Mouse (Mus musculus) forebrain, embryonic 10.5 days (tissue): ENCODE measurements around the gene Trpm4. TPM values are rescaled to one million over a fixed set of nuclear protein-coding genes. Genes with fewer than 3 reads are reported as not detected.
"Not testable (repeated sequence)": the region's sequence is repeated elsewhere in the genome, so short reads cannot be mapped to it uniquely, and the experiment has no call there.

Experiments used
- DNase-seq: peaks from one replicate; pipeline ENCODE4 v3.0.0-alpha.2; 2017; ENCODE audit warnings: low spot score; ENCODE audit errors: extremely low spot score
- H3K27ac ChIP-seq: fragments of 300-500 bp; sonication (generic); 2 replicates; pipeline ENCODE4 v1.5.1; 2016; ENCODE audit warnings: mild to moderate bottlenecking
- H3K27me3 ChIP-seq: fragments of 300-500 bp; sonication (generic); 2 replicates; pipeline ENCODE4 v1.6.1; 2016; ENCODE audit warnings: mild to moderate bottlenecking; ENCODE audit not compliant: poor library complexity, severe bottlenecking
- H3K36me3 ChIP-seq: fragments of 300-500 bp; sonication (generic); replicated peaks from 2 replicates; pipeline ENCODE4 v1.6.1; 2016; ENCODE audit warnings: mild to moderate bottlenecking, moderate library complexity
- H3K4me1 ChIP-seq: fragments of 300-500 bp; sonication (generic); 2 replicates; pipeline ENCODE4 v1.6.1; 2016
- H3K4me3 ChIP-seq: fragments of 300-500 bp; sonication (generic); 2 replicates; pipeline ENCODE4 v1.5.1; 2016; ENCODE audit warnings: mild to moderate bottlenecking, moderate library complexity
- H3K9me3 ChIP-seq: fragments of 300-500 bp; sonication (generic); 2 replicates; pipeline ENCODE4 v1.6.1; 2016; ENCODE audit warnings: mild to moderate bottlenecking, moderate library complexity
- WGBS: fragments of 180-500 bp; shearing (Covaris S2); methylation state at CpG from one replicate; pipeline ENCODE4 v1.1.7; 2016; 5-methylcytosine and 5-hydroxymethylcytosine counted together
- polyA plus RNA-seq: library from polyadenylated mRNA; unstranded; fragments of >200 nt; fragmentation: Nextera tagmentation; extraction: Ambion mirVana; gene quantifications from 2 replicates; pipeline ENCODE4 v1.2.1, GENCODE M21; 2016

The Trpm4 gene
- polyA plus RNA-seq, 1 experiment from 2014 or later = 8.9 TPM

DNA sequence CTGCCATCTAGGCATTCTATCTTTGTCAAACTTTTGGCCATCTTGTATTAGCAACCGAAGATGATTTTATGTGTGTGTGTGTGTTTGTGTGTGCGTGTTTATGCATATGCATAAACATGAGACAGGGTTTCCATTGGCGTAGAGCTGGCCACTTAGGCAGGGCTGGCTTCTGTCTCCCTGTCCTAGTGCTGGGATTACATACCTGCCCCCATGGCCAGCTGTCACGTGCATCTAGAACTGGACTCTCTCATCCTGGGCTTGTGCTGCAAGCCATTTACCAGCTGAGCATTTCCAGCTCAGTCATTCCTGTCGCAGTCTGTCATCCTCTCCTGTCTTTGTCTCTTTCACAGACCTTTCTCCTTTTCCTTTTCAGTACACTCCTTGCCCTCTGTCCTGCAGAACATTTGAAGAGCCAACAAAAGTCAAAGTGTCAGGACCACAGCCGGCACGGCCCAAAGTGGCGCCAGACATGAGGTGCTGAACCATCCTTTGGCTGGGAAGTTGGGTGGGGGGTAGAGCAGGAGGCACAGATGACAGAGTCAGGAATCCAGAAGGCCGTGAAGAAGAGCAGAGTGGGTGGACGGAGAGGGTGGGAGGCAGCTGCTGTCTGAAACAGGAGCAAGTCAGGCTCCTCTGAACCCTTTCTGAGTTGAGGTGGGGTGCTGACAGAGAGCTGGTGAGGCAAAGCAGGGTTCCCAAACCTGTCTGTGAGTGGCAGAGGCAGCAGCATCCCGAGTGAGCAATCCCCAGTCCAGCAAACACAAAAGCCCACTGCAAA lies 76.3 kb downstream of the Trpm4 start:
- no peak for DNase-seq
- 64% methylated on average over 11 of the region's 11 CpGs for WGBS
- peaks cover 15% of the 10 kb centered on the region; the same call in 1 of the 2 replicates for H3K27me3 ChIP-seq

DNA sequence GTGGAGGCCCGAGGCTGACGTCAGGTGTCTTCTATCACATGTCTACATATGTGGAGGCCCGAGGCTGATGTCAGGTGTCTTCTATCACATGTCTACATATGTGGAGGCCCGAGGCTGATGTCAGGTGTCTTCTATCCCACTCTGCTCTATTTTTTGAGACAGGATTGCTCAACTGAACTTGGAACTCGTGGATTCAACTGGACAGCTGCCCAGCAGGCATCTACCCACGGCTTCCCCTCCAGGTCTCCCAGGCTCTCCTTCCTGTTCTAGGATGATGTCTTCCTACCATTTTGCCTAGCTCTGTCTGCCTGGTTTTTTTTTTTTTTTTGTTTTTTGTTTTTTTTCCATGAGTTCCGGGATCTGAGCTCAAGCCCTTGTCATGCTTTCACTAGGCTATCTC lies 77.8 kb downstream of the Trpm4 start:
- not testable (repeated sequence) for DNase-seq, H3K4me3 ChIP-seq, H3K27ac ChIP-seq, H3K9me3 ChIP-seq, H3K36me3 ChIP-seq, H3K27me3 ChIP-seq, H3K4me1 ChIP-seq
- WGBS = 87% methylated on average over 5 of the region's 7 CpGs

More for the DNA sequence above, 76.3 kb downstream of the Trpm4 start:
- Histone ChIP-seq H3K9me3 (no peaks in the 10 kb centered on the region), H3K4me1 (peaks cover 5% of the 10 kb centered on the region; the same call in 1 of the 2 replicates), H3K36me3 (no peaks in the 10 kb centered on the region), H3K27ac (no peak overlapping the region), H3K4me3 (no peak overlapping the region)

DNA sequence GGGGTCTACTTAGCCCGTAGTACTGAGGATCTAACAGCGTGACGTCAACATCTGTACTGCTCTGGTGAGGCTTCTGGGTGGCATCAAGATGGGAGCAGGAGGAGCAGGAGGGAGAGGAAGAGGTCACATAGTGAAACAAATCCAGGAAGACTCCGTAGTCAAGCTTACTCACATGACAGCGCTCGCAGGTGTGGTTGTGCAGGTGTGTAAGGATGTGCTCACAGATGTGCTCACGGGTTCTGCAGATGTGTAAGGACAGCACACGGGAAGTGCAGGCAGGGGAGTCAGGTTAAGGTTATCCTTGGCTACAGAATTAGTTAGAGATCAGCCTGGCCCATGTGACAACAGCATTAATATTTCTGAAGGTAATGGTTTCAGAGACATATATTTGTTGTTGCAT lies 79.8 kb downstream of the Trpm4 start:
- Histone ChIP-seq H3K4me1 (peaks cover 5% of the 10 kb centered on the region; the same call in 1 of the 2 replicates), H3K27me3 (no peaks in the 10 kb centered on the region), H3K4me3 (no peak overlapping the region), H3K9me3 (no peaks in the 10 kb centered on the region), H3K36me3 (no peaks in the 10 kb centered on the region), H3K27ac (no peak overlapping the region)
- DNase-seq = no peak
- WGBS = 93% methylated on average over 8 of the region's 8 CpGs

Other genes starting within 250 kb of the Trpm4 start
- 101 and 113 TPM in 2 replicates for gene Rcn3, start 241.6 kb downstream of the Trpm4 start, polyA plus RNA-seq
- 5.5 and 5.9 TPM in 2 replicates for gene Fcgrt, start 229.9 kb downstream of the Trpm4 start, polyA plus RNA-seq
- gene Rps11, start 209.3 kb downstream of the Trpm4 start, polyA plus RNA-seq = 1,843 and 1,853 TPM in 2 replicates
- 1,219 and 1,234 TPM in 2 replicates for gene Rpl13a, start 205.0 kb downstream of the Trpm4 start, polyA plus RNA-seq
- gene Gm45713, start 197.5 kb downstream of the Trpm4 start, polyA plus RNA-seq = 0.11 and 0.27 TPM in 2 replicates
- 1.1 and 1.4 TPM in 2 replicates for gene Flt3l, start 197.3 kb downstream of the Trpm4 start, polyA plus RNA-seq
- 98.5 and 99.6 TPM in 2 replicates for gene Pih1d1, start 179.5 kb downstream of the Trpm4 start, polyA plus RNA-seq
- 53.0 and 55.1 TPM in 2 replicates for gene Aldh16a1, start 179.2 kb downstream of the Trpm4 start, polyA plus RNA-seq
- 0.95 and 1.2 TPM in 2 replicates for gene Slc17a7, start 169.8 kb downstream of the Trpm4 start, polyA plus RNA-seq
- gene Gfy, start 154.2 kb downstream of the Trpm4 start, polyA plus RNA-seq = 0.15 TPM in 1 of 2 replicates, not detected in the other
- 0.33 TPM in 1 of 2 replicates, not detected in the other for gene Pth2, start 152.8 kb downstream of the Trpm4 start, polyA plus RNA-seq
- 0.57 and 0.66 TPM in 2 replicates for gene Ccdc155, start 128.9 kb downstream of the Trpm4 start, polyA plus RNA-seq
- 1.0 TPM in 2 replicates for gene Dkkl1, start 121.6 kb downstream of the Trpm4 start, polyA plus RNA-seq
- 337 and 380 TPM in 2 replicates for gene Tead2, start 118.0 kb downstream of the Trpm4 start, polyA plus RNA-seq
- 1.1 TPM in 2 replicates for gene Cd37, start 94.7 kb downstream of the Trpm4 start, polyA plus RNA-seq
- gene Slc6a16, start 92.7 kb downstream of the Trpm4 start, polyA plus RNA-seq = not detected in 2 replicates
- not detected in 2 replicates for gene Slc6a21, start 56.3 kb downstream of the Trpm4 start, polyA plus RNA-seq
- 0.31 and 0.42 TPM in 2 replicates for gene Hrc, start 1.5 kb upstream of the Trpm4 start, polyA plus RNA-seq
- 6.0 and 8.9 TPM in 2 replicates for gene Ppfia3, start 33.2 kb upstream of the Trpm4 start, polyA plus RNA-seq
- 0.47 and 0.81 TPM in 2 replicates for gene Lin7b, start 36.8 kb upstream of the Trpm4 start, polyA plus RNA-seq
- gene Snrnp70, start 62.0 kb upstream of the Trpm4 start, polyA plus RNA-seq = 295 TPM in 2 replicates
- not detected in 2 replicates for gene Kcna7, start 71.9 kb upstream of the Trpm4 start, polyA plus RNA-seq
- 0.46 and 0.87 TPM in 2 replicates for gene Ntf5, start 79.9 kb upstream of the Trpm4 start, polyA plus RNA-seq
- not detected in 2 replicates for gene Lhb, start 87.0 kb upstream of the Trpm4 start, polyA plus RNA-seq
- gene Gys1, start 101.1 kb upstream of the Trpm4 start, polyA plus RNA-seq = 39.0 and 41.6 TPM in 2 replicates
- gene Ruvbl2, start 104.3 kb upstream of the Trpm4 start, polyA plus RNA-seq = 235 and 237 TPM in 2 replicates
- gene Ftl1, start 126.1 kb upstream of the Trpm4 start, polyA plus RNA-seq = 5,105 and 5,277 TPM in 2 replicates
- gene Bax, start 133.1 kb upstream of the Trpm4 start, polyA plus RNA-seq = 247 and 254 TPM in 2 replicates
- gene Tulp2, start 148.1 kb upstream of the Trpm4 start, polyA plus RNA-seq = 0.12 and 0.20 TPM in 2 replicates
- gene Gm45808, start 153.0 kb upstream of the Trpm4 start, polyA plus RNA-seq = not detected in 2 replicates
- 6.4 and 7.2 TPM in 2 replicates for gene Dhdh, start 155.0 kb upstream of the Trpm4 start, polyA plus RNA-seq
- gene Nucb1, start 176.6 kb upstream of the Trpm4 start, polyA plus RNA-seq = 99.3 and 106 TPM in 2 replicates
- gene Ppp1r15a, start 192.5 kb upstream of the Trpm4 start, polyA plus RNA-seq = 16.4 and 17.7 TPM in 2 replicates
- 1.1 and 1.2 TPM in 2 replicates for gene Plekha4, start 192.6 kb upstream of the Trpm4 start, polyA plus RNA-seq
- gene Hsd17b14, start 221.1 kb upstream of the Trpm4 start, polyA plus RNA-seq = 0.39 and 0.63 TPM in 2 replicates
- gene Bcat2, start 236.4 kb upstream of the Trpm4 start, polyA plus RNA-seq = 38.2 and 39.1 TPM in 2 replicates